Mouse (Mus musculus) spleen, embryonic (tissue): Measurements from ENCODE around the gene Ferd3l.

Experiments used
- CTCF ChIA-PET: fragments of 350-600 bp; sonication (Branson Sonifier 250); formaldehyde crosslinking; loops from one replicate; lab custom pipeline; 2022; lab: Charles Lee

Gene Ferd3l

GRCm38 (mm10) chr12:33964427-33964826 lies 36.2 kb downstream of the Ferd3l start:
- CTCF ChIA-PET, result no interaction called here

GRCm38 (mm10) chr12:33965661-33966360 lies 37.6 kb downstream of the Ferd3l start:
- CTCF ChIA-PET, result no interaction called here

GRCm38 (mm10) chr12:33966490-33967415 lies 38.5 kb downstream of the Ferd3l start:
- CTCF ChIA-PET, result no interaction called here

- CTCF ChIA-PET, result no interaction called here
Measured at GRCm38 (mm10) chr12:33967514-33967913, 39.3 kb downstream of the Ferd3l start.

- CTCF ChIA-PET, result no interaction called here
Measured at GRCm38 (mm10) chr12:33968041-33968897, 40.0 kb downstream of the Ferd3l start.

GRCm38 (mm10) chr12:33968898-33969178 lies 40.6 kb downstream of the Ferd3l start:
- CTCF ChIA-PET, result no interaction called here
